Mouse (Mus musculus): ENCODE results near the gene Trhr2. TPM values are rescaled to one million over a fixed set of nuclear protein-coding genes. Genes with fewer than 3 reads are reported as not detected.

Gene Trhr2
- polyA plus RNA-seq, 1 experiment = 0.10 TPM

- no peak for TF ChIP-seq POLR2A (IDR thresholded peaks at IDR 0.05; ENCODE audit: borderline replicate concordance, extremely low read depth, insufficient read depth, insufficient read length, poor library complexity, severe bottlenecking)
- no peak for TF ChIP-seq CTCF (IDR thresholded peaks at IDR 0.05; ENCODE audit: borderline replicate concordance, extremely low read depth, insufficient read depth, insufficient read length)
- DNase-seq (ENCODE audit: low read depth) = no peak
These were observed 18.8 kb downstream of the Trhr2 start for GRCm38 (mm10) chr8:122341790-122342189.

- no peak for TF ChIP-seq POLR2A (IDR thresholded peaks at IDR 0.05; ENCODE audit: borderline replicate concordance, extremely low read depth, insufficient read depth, insufficient read length, poor library complexity, severe bottlenecking)
- DNase-seq (ENCODE audit: low read depth) = no peak
These were observed 19.8 kb downstream of the Trhr2 start for GRCm38 (mm10) chr8:122340761-122341160.

GRCm38 (mm10) chr8:122338852-122339251 is 21.7 kb downstream of the Trhr2 start:
- no peak for DNase-seq (ENCODE audit: low read depth)
- TF ChIP-seq POLR2A (IDR thresholded peaks at IDR 0.05; ENCODE audit: borderline replicate concordance, extremely low read depth, insufficient read depth, insufficient read length, poor library complexity, severe bottlenecking) (no peak), CTCF (IDR thresholded peaks at IDR 0.05; ENCODE audit: borderline replicate concordance, extremely low read depth, insufficient read depth, insufficient read length) (peak; percentile 26; the same call in 1 of the 2 replicates)

- DNase-seq (ENCODE audit: low read depth) = peak; percentile 82
- TF ChIP-seq CTCF (IDR thresholded peaks at IDR 0.05; ENCODE audit: borderline replicate concordance, extremely low read depth, insufficient read depth, insufficient read length) (no peak), POLR2A (IDR thresholded peaks at IDR 0.05; ENCODE audit: borderline replicate concordance, extremely low read depth, insufficient read depth, insufficient read length, poor library complexity, severe bottlenecking) (0 out of 2 replicates have a peak, but pooled peaks have one; percentile 7)
These were observed 24.2 kb downstream of the Trhr2 start for GRCm38 (mm10) chr8:122336251-122336910.

GRCm38 (mm10) chr8:122335638-122336250 is 24.8 kb downstream of the Trhr2 start:
- no peak for TF ChIP-seq CTCF (IDR thresholded peaks at IDR 0.05; ENCODE audit: borderline replicate concordance, extremely low read depth, insufficient read depth, insufficient read length)
- TF ChIP-seq POLR2A (IDR thresholded peaks at IDR 0.05; ENCODE audit: borderline replicate concordance, extremely low read depth, insufficient read depth, insufficient read length, poor library complexity, severe bottlenecking) = 0 out of 2 replicates have a peak, but pooled peaks have one; percentile 3

GRCm38 (mm10) chr8:122334791-122335490 is 25.6 kb downstream of the Trhr2 start:
- TF ChIP-seq CTCF (IDR thresholded peaks at IDR 0.05; ENCODE audit: borderline replicate concordance, extremely low read depth, insufficient read depth, insufficient read length) (no peak), POLR2A (IDR thresholded peaks at IDR 0.05; ENCODE audit: borderline replicate concordance, extremely low read depth, insufficient read depth, insufficient read length, poor library complexity, severe bottlenecking) (no peak)
- DNase-seq (ENCODE audit: low read depth) = no peak

More at GRCm38 (mm10) chr8:122335638-122336250, 24.8 kb downstream of the Trhr2 start:
- DNase-seq (ENCODE audit: low read depth) = no peak

- no peak for DNase-seq (ENCODE audit: low read depth)
- TF ChIP-seq CTCF (IDR thresholded peaks at IDR 0.05; ENCODE audit: borderline replicate concordance, extremely low read depth, insufficient read depth, insufficient read length) (no peak), POLR2A (IDR thresholded peaks at IDR 0.05; ENCODE audit: borderline replicate concordance, extremely low read depth, insufficient read depth, insufficient read length, poor library complexity, severe bottlenecking) (no peak)
These were observed 27.0 kb downstream of the Trhr2 start for GRCm38 (mm10) chr8:122333531-122333930.

- DNase-seq (ENCODE audit: low read depth) = peak; percentile 75
- TF ChIP-seq CTCF (IDR thresholded peaks at IDR 0.05; ENCODE audit: borderline replicate concordance, extremely low read depth, insufficient read depth, insufficient read length) = peak; percentile 97
- no peak for TF ChIP-seq POLR2A (IDR thresholded peaks at IDR 0.05; ENCODE audit: borderline replicate concordance, extremely low read depth, insufficient read depth, insufficient read length, poor library complexity, severe bottlenecking)
These were observed 27.6 kb downstream of the Trhr2 start for GRCm38 (mm10) chr8:122332753-122333506.

- no peak for DNase-seq (ENCODE audit: low read depth)
These were observed 29.4 kb downstream of the Trhr2 start for GRCm38 (mm10) chr8:122331134-122331523.

GRCm38 (mm10) chr8:122330446-122331133 is 30.0 kb downstream of the Trhr2 start:
- TF ChIP-seq CTCF (IDR thresholded peaks at IDR 0.05; ENCODE audit: borderline replicate concordance, extremely low read depth, insufficient read depth, insufficient read length) (no peak), POLR2A (IDR thresholded peaks at IDR 0.05; ENCODE audit: borderline replicate concordance, extremely low read depth, insufficient read depth, insufficient read length, poor library complexity, severe bottlenecking) (no peak)
- DNase-seq (ENCODE audit: low read depth) = no peak

More at GRCm38 (mm10) chr8:122331134-122331523, 29.4 kb downstream of the Trhr2 start:
- TF ChIP-seq POLR2A (IDR thresholded peaks at IDR 0.05; ENCODE audit: borderline replicate concordance, extremely low read depth, insufficient read depth, insufficient read length, poor library complexity, severe bottlenecking) (no peak), CTCF (IDR thresholded peaks at IDR 0.05; ENCODE audit: borderline replicate concordance, extremely low read depth, insufficient read depth, insufficient read length) (no peak)
